Mouse (Mus musculus) hindbrain, embryonic 16.5 days (tissue): Measurements from ENCODE around the gene Ripk3. TPM values are rescaled to one million over a fixed set of nuclear protein-coding genes. Genes with fewer than 3 reads are reported as not detected.

ENCODE experiments used
- ATAC-seq: fragments of 200-750 bp; cut with Nextera tagmentation; 2 replicates; pipeline ENCODE4 v1.8.0; 2017; ENCODE audit warnings: moderate TSS enrichment, moderate library complexity
- H3K27ac ChIP-seq: fragments of 300-500 bp; sonication (generic); 2 replicates; pipeline ENCODE4 v1.5.1; 2014; ENCODE audit warnings: low read depth, mild to moderate bottlenecking, control low read depth, low read length, moderate library complexity
- H3K27me3 ChIP-seq: fragments of 300-500 bp; sonication (generic); replicated peaks from 2 replicates; pipeline ENCODE4 v1.6.1; 2014; ENCODE audit warnings: low read length; ENCODE audit not compliant: control insufficient read depth, insufficient read depth
- H3K36me3 ChIP-seq: fragments of 300-500 bp; sonication (generic); 2 replicates; pipeline ENCODE4 v1.6.1; 2014; ENCODE audit warnings: mild to moderate bottlenecking, low read length, moderate library complexity, mixed read lengths; ENCODE audit not compliant: control insufficient read depth, insufficient read depth
- H3K4me1 ChIP-seq: fragments of 300-500 bp; sonication (generic); 2 replicates; pipeline ENCODE4 v1.6.1; 2014; ENCODE audit warnings: low read depth, low read length; ENCODE audit not compliant: control insufficient read depth, insufficient read depth
- H3K4me2 ChIP-seq: fragments of 300-500 bp; sonication (generic); 2 replicates; pipeline ENCODE4 v1.6.1; 2014; ENCODE audit warnings: mild to moderate bottlenecking, low read length, control low read depth, moderate library complexity
- H3K4me3 ChIP-seq: fragments of 300-500 bp; sonication (generic); 2 replicates; pipeline ENCODE4 v1.5.1; 2014; ENCODE audit warnings: mild to moderate bottlenecking, low read length, control low read depth, moderate library complexity
- H3K9ac ChIP-seq: fragments of 300-500 bp; sonication (generic); 2 replicates; pipeline ENCODE4 v1.6.1; 2014; ENCODE audit warnings: low read depth, mild to moderate bottlenecking, control low read depth, low read length, moderate library complexity
- H3K9me3 ChIP-seq: fragments of 300-500 bp; sonication (generic); 2 replicates; pipeline ENCODE4 v1.6.1; 2014; ENCODE audit warnings: mild to moderate bottlenecking, low read length, moderate library complexity; ENCODE audit not compliant: control insufficient read depth
- WGBS: fragments of 180-500 bp; shearing (Covaris S2); extraction: QIAGEN DNeasy Blood & Tissue Kit; methylation state at CpG from one replicate; pipeline ENCODE4 v1.1.7; 2014; 5-methylcytosine and 5-hydroxymethylcytosine counted together
- polyA plus RNA-seq: library from polyadenylated mRNA; unstranded; fragments of >200 nt; fragmentation: Nextera tagmentation; extraction: Ambion mirVana; gene quantifications from 2 replicates; pipeline ENCODE4 v1.2.1, GENCODE M21; 2015

Gene Ripk3
- polyA plus RNA-seq, 1 experiment from 2014 or later = 3.6 TPM

- Histone ChIP-seq H3K27ac (no peak overlapping the region), H3K4me3 (no peak overlapping the region), H3K36me3 (no peaks in the 10 kb centered on the region), H3K4me1 (peaks cover 13% of the 10 kb centered on the region), H3K4me2 (peak overlapping the region; percentile 52), H3K27me3 (peaks cover 47% of the 10 kb centered on the region), H3K9me3 (no peaks in the 10 kb centered on the region), H3K9ac (no peak overlapping the region)
- 56% methylated on average over 9 of the region's 9 CpGs for WGBS
- ATAC-seq = no peak
Measured at GRCm38 (mm10) chr14:55782361-55782960, 6.2 kb downstream of the Ripk3 start.

GRCm38 (mm10) chr14:55781310-55781709, 7.4 kb downstream of the Ripk3 start:
- Histone ChIP-seq H3K36me3 (no peaks in the 10 kb centered on the region), H3K4me1 (peaks cover 13% of the 10 kb centered on the region), H3K4me2 (peak overlapping the region; percentile 50), H3K4me3 (peak overlapping the region; percentile 27), H3K9ac (peak overlapping the region; percentile 25; the same call in 1 of the 2 replicates), H3K27me3 (peaks cover 36% of the 10 kb centered on the region), H3K27ac (no peak overlapping the region), H3K9me3 (no peaks in the 10 kb centered on the region)
- ATAC-seq = peak; percentile 90
- WGBS = 10% methylated on average over 14 of the region's 14 CpGs

GRCm38 (mm10) chr14:55780736-55781135, 7.9 kb downstream of the Ripk3 start:
- H3K4me3 ChIP-seq = no peak overlapping the region
- peaks cover 31% of the 10 kb centered on the region for H3K27me3 ChIP-seq
- no peak overlapping the region for H3K27ac ChIP-seq
- H3K4me2 ChIP-seq = no peak overlapping the region
- no peaks in the 10 kb centered on the region for H3K36me3 ChIP-seq
- 80% methylated on average over 11 of the region's 11 CpGs for WGBS
- H3K9me3 ChIP-seq = no peaks in the 10 kb centered on the region
- ATAC-seq = no peak
- H3K9ac ChIP-seq = no peak overlapping the region
- peaks cover 13% of the 10 kb centered on the region for H3K4me1 ChIP-seq

GRCm38 (mm10) chr14:55779656-55780055, 9.0 kb downstream of the Ripk3 start:
- 66% methylated on average over 16 of the region's 16 CpGs for WGBS
- Histone ChIP-seq H3K4me2 (no peak overlapping the region), H3K36me3 (no peaks in the 10 kb centered on the region), H3K4me3 (no peak overlapping the region), H3K4me1 (peaks cover 13% of the 10 kb centered on the region), H3K9me3 (no peaks in the 10 kb centered on the region), H3K27ac (no peak overlapping the region), H3K27me3 (peaks cover 26% of the 10 kb centered on the region), H3K9ac (no peak overlapping the region)
- no peak for ATAC-seq

- H3K4me1 ChIP-seq = peaks cover 10% of the 10 kb centered on the region
- peaks cover 18% of the 10 kb centered on the region for H3K27me3 ChIP-seq
- H3K36me3 ChIP-seq = no peaks in the 10 kb centered on the region
- 92% methylated on average over 15 of the region's 15 CpGs for WGBS
- H3K9me3 ChIP-seq = no peaks in the 10 kb centered on the region
- no peak overlapping the region for H3K9ac ChIP-seq
- no peak overlapping the region for H3K4me2 ChIP-seq
- ATAC-seq = no peak
- H3K27ac ChIP-seq = no peak overlapping the region
- H3K4me3 ChIP-seq = no peak overlapping the region
Measured at GRCm38 (mm10) chr14:55778686-55779085, 10.0 kb downstream of the Ripk3 start.

- Histone ChIP-seq H3K9me3 (no peaks in the 10 kb centered on the region), H3K4me2 (no peak overlapping the region), H3K4me3 (no peak overlapping the region), H3K36me3 (no peaks in the 10 kb centered on the region), H3K27ac (no peak overlapping the region), H3K27me3 (peaks cover 14% of the 10 kb centered on the region), H3K9ac (no peak overlapping the region), H3K4me1 (peaks cover 6% of the 10 kb centered on the region)
- 89% methylated on average over 11 of the region's 11 CpGs for WGBS
- no peak for ATAC-seq
Measured at GRCm38 (mm10) chr14:55777806-55778205, 10.9 kb downstream of the Ripk3 start.

GRCm38 (mm10) chr14:55777176-55777575, 11.5 kb downstream of the Ripk3 start:
- H3K27me3 ChIP-seq = peaks cover 8% of the 10 kb centered on the region
- H3K9me3 ChIP-seq = no peaks in the 10 kb centered on the region
- 45% methylated on average over 3 of the region's 3 CpGs for WGBS
- H3K9ac ChIP-seq = no peak overlapping the region
- H3K4me2 ChIP-seq = no peak overlapping the region
- no peak overlapping the region for H3K4me3 ChIP-seq
- ATAC-seq = no peak
- H3K36me3 ChIP-seq = no peaks in the 10 kb centered on the region
- peaks cover 6% of the 10 kb centered on the region for H3K4me1 ChIP-seq
- H3K27ac ChIP-seq = no peak overlapping the region

GRCm38 (mm10) chr14:55776711-55777110, 12.0 kb downstream of the Ripk3 start:
- no peak overlapping the region for H3K4me2 ChIP-seq
- 74% methylated on average over 7 of the region's 7 CpGs for WGBS
- no peak overlapping the region for H3K4me3 ChIP-seq
- no peak for ATAC-seq
- H3K9me3 ChIP-seq = no peaks in the 10 kb centered on the region
- H3K4me1 ChIP-seq = peaks cover 6% of the 10 kb centered on the region
- H3K9ac ChIP-seq = no peak overlapping the region
- no peak overlapping the region for H3K27ac ChIP-seq
- H3K36me3 ChIP-seq = no peaks in the 10 kb centered on the region
- H3K27me3 ChIP-seq = peaks cover 5% of the 10 kb centered on the region

GRCm38 (mm10) chr14:55769087-55769703, 19.5 kb downstream of the Ripk3 start:
- H3K4me1 ChIP-seq = peaks cover 8% of the 10 kb centered on the region
- no peak overlapping the region for H3K27ac ChIP-seq
- no peaks in the 10 kb centered on the region for H3K36me3 ChIP-seq
- no peak overlapping the region for H3K4me3 ChIP-seq
- H3K9ac ChIP-seq = no peak overlapping the region
- no peaks in the 10 kb centered on the region for H3K9me3 ChIP-seq
- 85% methylated on average over 16 of the region's 16 CpGs for WGBS
- H3K27me3 ChIP-seq = peaks cover 21% of the 10 kb centered on the region
- no peak for ATAC-seq
- no peak overlapping the region for H3K4me2 ChIP-seq
